Mouse (Mus musculus) gastrocnemius, adult 8-10 months (tissue): Measurements from ENCODE around the gene Nfatc2ip. TPM values are rescaled to one million over a fixed set of nuclear protein-coding genes. Genes with fewer than 3 reads are reported as not detected.

Experiments used
- DNase-seq, 2 experiments: peaks; one replicate each; pipeline ENCODE4 v3.0.0; 2022; ENCODE audit warnings: low spot score in 2 of 2
- microRNA-seq: library from miRNA; unstranded; fragments of <30 nt; microRNA quantifications from one replicate; pipeline ENCODE4 v1.2.0, GENCODE M21; 2022
- total RNA-seq, 4 experiments: library from RNA; stranded (reverse); gene quantifications; 2 replicates each; pipeline ENCODE4 v1.2.4; 2022

The Nfatc2ip gene
- total RNA-seq, 4 experiments from 2014 or later: 2.1 to 4.3 (median 3.0) TPM

DNA sequence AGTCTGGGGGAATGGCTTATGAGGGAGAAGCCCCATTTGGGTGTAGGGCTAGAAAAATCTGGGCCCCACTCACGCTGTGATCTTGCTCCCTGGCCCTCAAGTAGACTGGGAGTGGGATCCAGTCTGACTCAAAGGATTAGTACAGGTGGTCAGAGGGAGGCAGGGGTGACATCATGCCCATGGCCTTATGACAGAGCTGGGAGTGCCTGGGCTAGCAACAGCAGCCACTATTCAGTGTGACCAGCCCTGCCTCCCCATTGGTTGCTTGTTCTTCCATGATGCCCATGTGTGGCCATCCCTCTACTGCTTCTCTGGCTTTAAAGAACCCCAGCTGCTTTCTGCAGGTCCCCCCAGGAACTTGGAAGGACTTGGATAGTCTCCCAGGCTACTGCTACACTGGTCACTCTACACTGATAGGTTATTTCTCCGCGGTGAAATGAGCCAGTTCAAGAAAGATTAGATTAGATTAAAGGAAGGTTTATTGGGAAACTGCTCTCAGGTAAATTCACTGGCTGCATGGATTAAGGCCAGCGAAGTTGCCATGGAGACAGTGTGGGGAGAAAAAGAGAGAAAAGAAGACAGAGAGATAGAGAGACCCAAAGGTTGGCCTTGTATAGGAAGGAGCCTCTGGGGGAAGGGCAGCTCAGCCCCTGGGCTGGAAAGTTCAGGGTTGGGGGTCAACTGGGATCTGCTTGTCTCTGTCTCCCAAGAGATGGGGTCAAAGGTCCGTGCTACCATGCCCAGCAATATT is 40.5 kb downstream of the Nfatc2ip start:
- no peak for DNase-seq

DNA sequence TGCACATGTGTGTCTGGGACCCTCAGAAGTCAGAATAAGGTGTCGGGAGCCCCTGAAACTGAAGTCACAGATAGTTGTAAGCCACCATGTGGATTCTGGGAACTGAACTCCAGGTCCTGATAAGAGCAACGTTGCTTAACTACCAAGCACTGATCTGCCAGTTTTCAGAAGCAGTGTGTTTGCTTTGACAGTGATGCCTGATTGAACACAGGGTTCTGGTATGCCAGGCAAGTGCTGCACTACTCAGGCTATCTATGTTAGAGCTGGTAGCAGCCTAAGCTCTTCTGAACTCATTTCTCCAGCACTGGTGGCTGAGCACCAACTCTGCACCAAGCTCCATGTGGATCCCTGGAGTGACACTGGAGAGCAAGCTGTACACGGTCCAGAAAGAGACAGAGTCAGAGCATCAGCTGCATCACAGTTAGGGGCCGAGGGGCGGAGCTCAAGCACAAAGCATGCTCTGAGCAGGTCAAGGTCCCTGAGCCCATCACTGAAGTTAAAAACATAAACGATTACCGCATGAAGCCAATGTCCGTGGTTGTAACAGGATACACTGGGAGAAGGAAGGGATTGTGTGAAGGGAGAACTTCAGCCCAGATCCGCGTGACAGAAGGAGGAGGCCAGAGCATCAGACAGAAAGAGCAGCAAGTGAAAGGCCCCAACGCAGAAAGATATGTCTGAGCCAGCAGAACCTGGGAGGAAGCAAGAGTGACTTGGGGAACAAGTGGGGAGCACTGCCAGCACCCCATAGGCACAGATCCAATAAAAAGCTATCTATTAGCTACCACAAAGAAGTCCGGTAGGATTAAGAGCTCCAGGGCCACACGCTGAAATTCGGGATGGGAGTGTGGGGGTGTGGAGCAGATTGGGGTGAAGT is 41.6 kb downstream of the Nfatc2ip start:
- no peak for DNase-seq

DNA sequence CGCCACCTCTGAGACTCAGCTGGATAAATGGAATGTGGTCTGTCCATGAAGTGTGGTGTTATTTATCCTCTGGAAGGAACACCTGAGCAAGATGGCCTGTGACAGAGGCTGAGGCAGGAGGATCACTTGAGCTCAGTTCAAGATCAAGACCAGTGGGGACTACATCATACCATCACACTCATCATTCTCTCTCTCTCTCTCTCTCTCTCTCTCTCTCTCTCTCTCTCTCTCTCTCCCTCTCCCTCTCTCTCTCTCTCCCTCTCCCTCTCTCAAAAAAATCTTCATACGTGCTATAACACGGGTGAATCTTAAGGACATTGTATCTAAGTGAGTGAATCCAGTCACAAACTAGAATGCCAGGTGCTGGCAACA is 42.6 kb downstream of the Nfatc2ip start:
- DNase-seq: no peak

DNA sequence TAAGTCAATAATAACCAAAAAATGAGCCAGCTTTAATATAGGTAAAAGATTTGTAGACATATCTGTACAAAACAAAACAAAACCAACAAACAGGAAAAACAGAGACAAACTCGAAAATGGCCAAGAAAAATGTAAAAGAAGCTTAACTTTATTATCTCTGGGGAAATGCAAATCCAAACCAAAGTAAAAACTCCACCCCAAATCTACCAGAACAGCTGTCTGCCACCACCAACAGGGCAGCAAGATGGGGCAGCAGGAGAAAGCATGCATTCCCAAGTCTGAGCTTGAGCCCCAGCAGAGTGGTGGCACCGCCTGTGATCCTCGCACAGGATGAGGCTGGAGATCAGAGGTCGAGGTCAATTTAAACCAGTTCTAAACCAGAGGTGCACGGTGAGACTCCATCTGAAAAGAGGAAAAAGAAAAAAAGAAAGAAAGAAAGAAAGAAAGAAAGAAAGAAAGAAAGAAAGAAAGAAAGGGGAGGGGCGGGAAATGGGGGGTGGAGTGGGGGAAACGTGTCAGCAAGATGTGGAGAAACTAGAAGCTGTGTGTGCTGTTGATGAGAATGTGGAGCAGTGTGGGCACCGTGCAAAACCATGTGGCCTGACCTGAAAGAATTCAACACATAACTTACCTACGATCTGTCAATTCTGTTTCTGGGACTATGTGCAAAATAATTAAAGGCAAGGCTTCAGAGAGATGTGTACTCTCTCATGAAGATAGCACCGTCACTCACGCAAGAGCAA is 43.1 kb downstream of the Nfatc2ip start:
- no peak for DNase-seq

DNA sequence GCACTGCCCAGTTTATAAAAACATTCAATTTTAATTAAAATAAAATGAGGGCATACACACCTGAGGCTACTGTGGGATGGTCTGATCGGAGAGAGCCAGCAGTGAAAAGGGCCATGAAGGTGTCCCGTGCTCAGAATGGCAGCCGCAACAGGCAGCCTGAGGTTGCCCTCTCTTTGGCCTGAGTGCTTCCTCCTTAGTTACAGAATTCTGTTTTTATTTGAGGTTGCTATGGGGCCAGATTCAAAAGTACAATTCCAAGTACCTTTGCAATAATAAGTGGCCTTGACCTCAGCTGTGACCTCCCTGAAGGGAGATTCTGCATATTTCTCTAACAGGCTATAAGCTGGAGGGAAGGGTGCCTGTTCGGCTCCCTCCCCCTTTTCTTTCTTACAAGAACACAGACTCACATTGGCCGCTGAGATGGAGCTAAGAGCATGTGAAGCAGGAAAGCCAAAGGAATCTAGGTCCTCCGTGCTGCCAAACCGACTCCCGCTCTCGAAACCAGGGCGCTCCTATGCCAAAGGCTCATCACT is 45.1 kb downstream of the Nfatc2ip start:
- DNase-seq: no peak

DNA sequence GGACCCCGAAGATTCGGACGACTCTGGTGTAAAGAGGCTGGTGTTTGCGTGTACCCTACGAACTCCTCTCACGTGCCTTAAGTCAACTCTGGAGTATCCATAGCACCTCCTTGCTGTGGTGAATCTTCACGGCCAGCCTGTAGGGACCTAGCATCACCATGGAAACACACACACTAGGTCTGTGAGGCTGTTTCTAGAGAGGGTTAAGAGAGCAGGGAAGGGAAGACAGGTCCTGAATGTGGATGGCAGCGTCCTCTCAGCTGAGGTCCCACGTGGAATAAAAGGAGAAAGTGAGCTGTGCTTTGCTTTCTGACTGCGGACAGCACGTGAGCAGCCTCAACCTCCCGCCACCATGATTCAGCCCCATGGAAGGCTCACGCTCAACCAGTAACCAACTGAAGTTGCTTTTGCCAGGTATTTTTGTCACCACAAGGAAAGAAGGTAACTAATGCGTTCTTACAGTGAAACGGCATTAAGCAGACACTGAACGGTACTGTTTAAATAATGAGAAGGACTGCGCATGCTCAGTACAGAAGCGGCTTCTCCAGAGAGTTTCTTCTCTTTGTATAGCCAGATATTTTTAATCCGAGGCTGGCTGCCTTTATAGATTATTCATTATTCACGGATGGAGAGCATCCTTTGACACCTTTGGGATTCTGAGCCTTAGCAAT is 45.7 kb downstream of the Nfatc2ip start:
- DNase-seq: no peak

DNA sequence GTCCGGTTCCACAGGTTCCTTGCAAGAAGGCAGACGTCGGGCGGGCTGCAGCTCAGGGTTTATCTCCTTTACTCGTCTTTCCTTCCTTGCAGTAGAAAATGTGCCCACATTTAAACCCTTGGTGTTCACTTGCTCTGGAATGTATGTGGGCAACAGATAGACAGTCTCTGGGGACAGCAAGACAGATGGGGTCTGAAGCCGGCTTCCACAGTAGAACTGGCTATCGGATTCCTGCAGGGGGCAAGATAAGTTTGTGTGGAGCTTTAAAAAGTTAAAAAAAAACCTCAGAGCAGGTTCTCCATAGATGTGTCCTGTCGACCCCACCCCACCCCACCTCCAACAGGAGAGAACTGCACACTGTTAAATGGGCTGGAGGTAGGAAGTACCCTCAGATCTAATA is 48.2 kb downstream of the Nfatc2ip start:
- DNase-seq: no peak

DNA sequence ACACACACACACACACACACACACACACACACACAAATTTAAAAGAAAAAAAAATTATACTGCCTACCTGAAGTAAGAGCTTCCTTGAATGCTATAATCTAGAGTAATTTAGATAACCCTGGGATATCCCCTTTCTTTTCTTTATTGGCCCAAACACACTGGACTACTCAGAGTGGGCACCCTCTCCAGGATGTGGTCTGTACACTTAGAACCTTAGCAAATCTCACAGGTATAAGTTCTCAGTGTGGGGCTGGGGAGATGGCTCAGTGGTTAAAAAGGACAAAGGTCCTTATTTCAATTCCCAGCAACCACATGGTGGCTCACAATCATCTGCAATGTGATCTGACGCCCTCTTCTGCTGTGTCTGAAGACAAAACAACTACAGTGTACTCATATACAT is 49.4 kb downstream of the Nfatc2ip start:
- no peak for DNase-seq

DNA sequence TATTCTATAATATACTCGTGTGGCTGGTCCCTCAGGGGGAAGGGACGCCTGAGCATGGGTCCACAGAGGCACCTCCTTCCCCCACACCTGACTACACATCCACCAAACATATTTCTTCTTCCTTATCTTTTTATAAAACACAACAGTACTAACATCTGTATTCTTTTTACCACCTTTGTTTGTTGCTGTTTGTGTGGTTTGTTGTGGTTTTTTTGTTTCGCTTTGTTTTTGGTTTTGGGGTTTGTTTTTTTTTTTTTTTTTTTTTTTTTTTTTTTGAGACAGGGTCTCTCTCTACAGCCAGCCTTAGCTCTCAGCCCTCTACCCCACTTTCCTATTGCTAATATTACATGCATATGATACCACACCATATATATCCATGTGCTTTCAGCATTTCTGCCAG is 50.6 kb downstream of the Nfatc2ip start:
- no peak for DNase-seq

DNA sequence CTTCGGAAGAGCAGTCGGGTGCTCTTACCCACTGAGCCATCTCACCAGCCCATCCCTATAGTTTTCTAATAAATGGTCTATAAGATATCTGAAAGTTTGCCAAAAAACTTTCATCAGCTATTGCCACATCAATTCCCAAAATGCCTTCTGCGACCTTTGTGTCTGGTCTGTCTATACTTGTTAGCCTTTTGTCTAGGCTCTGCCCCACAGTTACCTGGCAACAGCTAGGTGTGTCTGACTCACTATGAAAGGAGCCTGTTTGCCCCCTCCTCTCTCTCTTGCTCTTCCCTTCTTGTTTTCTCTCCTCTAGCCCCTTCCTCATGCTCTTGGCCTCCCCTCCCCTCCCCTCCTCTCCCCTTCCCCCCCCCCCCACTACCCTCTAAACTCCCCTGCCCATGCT is 51.0 kb downstream of the Nfatc2ip start:
- DNase-seq: no peak

DNA sequence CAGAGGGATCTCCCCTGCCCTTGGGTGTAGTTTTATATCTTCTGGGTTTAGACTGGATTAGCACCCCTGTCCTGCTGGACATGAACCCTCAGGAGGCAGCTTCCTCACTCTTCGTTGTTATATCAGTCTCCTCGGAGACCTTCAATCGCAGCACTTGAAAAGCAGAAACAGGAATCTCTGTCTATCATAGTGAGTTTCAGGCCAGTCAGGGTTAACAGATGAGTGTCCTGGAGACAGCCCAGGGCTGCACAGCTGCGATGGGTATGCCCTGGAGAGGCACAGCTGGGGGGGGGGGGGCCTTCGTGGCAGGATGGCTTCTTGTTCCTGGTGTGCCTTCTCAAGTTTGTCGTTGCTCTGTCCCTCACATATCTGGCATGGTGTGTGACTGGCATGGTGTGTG is 55.6 kb downstream of the Nfatc2ip start:
- DNase-seq: no peak

DNA sequence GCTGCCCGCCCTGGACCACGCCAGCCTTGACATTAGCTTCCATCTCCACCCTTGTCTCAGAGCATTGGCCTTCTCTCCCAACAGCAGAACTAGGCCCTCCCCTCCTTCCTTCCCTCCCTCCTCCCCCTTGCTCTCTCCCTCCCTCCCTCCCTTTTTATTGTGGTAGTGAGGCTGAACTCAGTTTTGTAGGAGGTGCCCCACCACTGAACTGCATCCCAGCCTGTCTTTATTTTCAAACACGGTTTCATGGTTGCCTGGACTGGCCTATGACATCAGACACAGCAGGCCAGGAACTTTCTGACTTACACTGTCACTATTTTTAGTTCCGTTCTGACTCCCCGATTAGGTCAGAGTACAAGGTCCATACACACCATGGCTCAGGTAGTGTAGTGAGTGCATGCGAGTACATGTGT is 56.3 kb downstream of the Nfatc2ip start:
- no peak for DNase-seq

DNA sequence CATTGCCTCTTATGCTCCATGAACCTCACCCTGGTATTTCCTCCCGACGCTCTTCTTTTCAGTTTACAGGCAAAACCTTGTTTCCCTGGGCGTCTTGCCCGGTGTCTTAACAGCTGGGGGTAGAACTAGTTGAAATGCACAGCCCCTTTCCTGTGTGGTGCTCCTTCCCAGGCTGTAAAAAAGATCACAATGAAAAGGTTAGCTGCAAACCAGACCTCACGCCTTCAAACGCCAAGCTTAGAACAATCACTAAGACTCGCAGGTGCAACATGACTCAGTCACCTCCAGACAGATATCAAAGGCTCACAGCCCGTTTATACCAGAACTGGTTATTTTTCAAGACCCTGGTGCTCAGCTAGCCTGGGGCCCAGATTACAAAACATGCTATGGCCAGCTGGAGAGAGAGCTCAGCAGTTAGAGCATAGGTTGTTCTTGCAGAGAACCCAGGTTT is 57.0 kb downstream of the Nfatc2ip start:
- no peak for DNase-seq

DNA sequence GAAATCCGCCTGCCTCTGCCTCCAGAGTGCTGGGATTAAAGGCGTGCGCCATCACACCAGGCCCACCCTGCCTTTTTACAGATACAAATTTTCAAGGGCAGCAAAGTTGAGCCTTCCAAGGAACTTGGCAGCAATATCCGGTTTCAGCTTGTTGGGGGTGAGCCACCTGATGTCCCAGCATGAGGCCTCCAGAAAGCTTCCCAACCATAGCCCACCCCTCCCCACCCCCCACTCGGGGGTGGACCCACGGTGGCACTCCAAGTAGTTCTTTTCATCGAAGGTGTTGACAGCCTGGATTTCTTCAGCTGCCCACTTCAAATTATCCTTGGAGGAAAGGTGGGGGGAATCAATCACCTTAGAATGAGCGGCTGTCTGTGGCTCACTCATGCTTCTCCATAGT is 57.6 kb downstream of the Nfatc2ip start:
- DNase-seq: no peak

DNA sequence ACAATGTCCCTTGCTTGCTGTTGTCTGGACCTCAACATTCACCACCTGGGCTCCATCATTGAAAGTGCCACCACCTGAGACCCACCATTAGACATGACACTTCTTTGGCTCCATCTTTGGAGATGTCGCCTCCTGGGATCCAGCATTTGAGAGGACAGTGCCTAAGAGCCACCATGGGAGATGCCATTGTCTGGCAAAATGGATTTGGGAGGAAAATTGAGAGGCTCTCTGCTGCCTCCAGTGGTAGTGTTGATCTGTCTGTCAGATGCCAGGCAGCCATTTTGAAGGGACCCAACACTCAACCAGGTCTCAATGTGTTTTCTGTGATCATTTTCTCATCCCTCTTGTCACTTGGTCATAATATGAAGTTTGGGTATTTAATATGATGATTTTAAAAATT is 61.0 kb downstream of the Nfatc2ip start:
- no peak for DNase-seq

Small RNAs within 50 kb of the gene (microRNA-seq; reads per million reads assigned to microRNA genes)
- gene Mir7058: not detected

Other genes starting within 250 kb of the Nfatc2ip start
- gene Xpo6, start 196.2 kb downstream of the Nfatc2ip start, total RNA-seq: 10 to 100 TPM in 3 of 4 experiments, 1 to 10 TPM in 1; 8.3 to 18.1 (median 11.8) TPM
- gene Sbk1, start 124.1 kb downstream of the Nfatc2ip start, total RNA-seq: 10 to 100 TPM; 13.0 to 18.8 (median 16.8) TPM
- gene Lat, start 27.2 kb downstream of the Nfatc2ip start, total RNA-seq: under 1 TPM in 1 of 4 experiments, not detected in 3; 0.43 TPM
- 10 to 100 TPM; 22.7 to 23.9 (median 22.8) TPM for gene Spns1, start 19.3 kb downstream of the Nfatc2ip start, total RNA-seq
- not detected for gene Cd19, start 18.2 kb upstream of the Nfatc2ip start, total RNA-seq
- gene Rabep2, start 32.0 kb upstream of the Nfatc2ip start, total RNA-seq: 10 to 100 TPM; 10.5 to 19.2 (median 15.1) TPM
- gene Atp2a1, start 66.4 kb upstream of the Nfatc2ip start, total RNA-seq: over 10,000 TPM; 27,209 to 31,432 (median 30,252) TPM
- 10 to 100 TPM; 45.9 to 57.4 (median 49.0) TPM for gene Sh2b1, start 78.7 kb upstream of the Nfatc2ip start, total RNA-seq
- gene Tufm, start 90.6 kb upstream of the Nfatc2ip start, total RNA-seq: 100 to 1,000 TPM; 116 to 151 (median 137) TPM
- 10 to 100 TPM; 25.4 to 32.4 (median 29.9) TPM for gene Atxn2l, start 106.7 kb upstream of the Nfatc2ip start, total RNA-seq
- gene Eif3c, start 169.7 kb upstream of the Nfatc2ip start, total RNA-seq: 100 to 1,000 TPM; 151 to 172 (median 160) TPM
- under 1 TPM; 0.15 to 0.94 (median 0.29) TPM for gene Apobr, start 188.2 kb upstream of the Nfatc2ip start, total RNA-seq
- gene Cln3, start 189.1 kb upstream of the Nfatc2ip start, total RNA-seq: 10 to 100 TPM in 3 of 4 experiments, 1 to 10 TPM in 1; 9.0 to 14.7 (median 12.6) TPM
- not detected for gene Il27, start 198.2 kb upstream of the Nfatc2ip start, total RNA-seq
- gene Nupr1, start 234.1 kb upstream of the Nfatc2ip start, total RNA-seq: 1 to 10 TPM; 3.5 to 6.7 (median 4.7) TPM